Mouse (Mus musculus) ZHBTc4 (cell line): ENCODE measurements around the gene Sh3bp4.

Experiments
- DNase-seq: peaks from one replicate; pipeline ENCODE4 v3.0.0-alpha.2; 2011; ENCODE audit warnings: low read depth, low spot score

The Sh3bp4 gene

GRCm38 (mm10) chr1:89127163-89127562 lies 56.9 kb downstream of the Sh3bp4 start:
- DNase-seq = peak; percentile 47

- DNase-seq = no peak
These were observed 60.2 kb downstream of the Sh3bp4 start for GRCm38 (mm10) chr1:89130429-89130828.

- DNase-seq = peak; percentile 91
These were observed 60.9 kb downstream of the Sh3bp4 start for GRCm38 (mm10) chr1:89131018-89131540.

- DNase-seq = peak; percentile 51
These were observed 61.5 kb downstream of the Sh3bp4 start for GRCm38 (mm10) chr1:89131707-89132106.

- peak; percentile 66 for DNase-seq
These were observed 63.1 kb downstream of the Sh3bp4 start for GRCm38 (mm10) chr1:89133266-89133665.

GRCm38 (mm10) chr1:89133717-89134116 lies 63.5 kb downstream of the Sh3bp4 start:
- DNase-seq = no peak

- DNase-seq = no peak
These were observed 66.0 kb downstream of the Sh3bp4 start for GRCm38 (mm10) chr1:89136089-89136811.

GRCm38 (mm10) chr1:89137086-89137816 lies 67.0 kb downstream of the Sh3bp4 start:
- DNase-seq = no peak

- DNase-seq = no peak
These were observed 68.1 kb downstream of the Sh3bp4 start for GRCm38 (mm10) chr1:89138316-89138715.

GRCm38 (mm10) chr1:89140113-89140512 lies 69.9 kb downstream of the Sh3bp4 start:
- no peak for DNase-seq

GRCm38 (mm10) chr1:89151071-89151470 lies 80.9 kb downstream of the Sh3bp4 start:
- DNase-seq = no peak

- no peak for DNase-seq
These were observed 82.4 kb downstream of the Sh3bp4 start for GRCm38 (mm10) chr1:89152576-89152975.

- peak; percentile 66 for DNase-seq
These were observed 83.0 kb downstream of the Sh3bp4 start for GRCm38 (mm10) chr1:89153203-89153602.

GRCm38 (mm10) chr1:89163483-89163882 lies 93.3 kb downstream of the Sh3bp4 start:
- no peak for DNase-seq

GRCm38 (mm10) chr1:89164281-89164680 lies 94.1 kb downstream of the Sh3bp4 start:
- DNase-seq = no peak

- no peak for DNase-seq
These were observed 94.5 kb downstream of the Sh3bp4 start for GRCm38 (mm10) chr1:89164685-89165084.

GRCm38 (mm10) chr1:89166814-89167249 lies 96.6 kb downstream of the Sh3bp4 start:
- DNase-seq = no peak

- no peak for DNase-seq
These were observed 101.1 kb downstream of the Sh3bp4 start for GRCm38 (mm10) chr1:89171275-89171767.

GRCm38 (mm10) chr1:89174621-89175020 lies 104.4 kb downstream of the Sh3bp4 start:
- DNase-seq = no peak

GRCm38 (mm10) chr1:89175355-89175754 lies 105.1 kb downstream of the Sh3bp4 start:
- DNase-seq = peak; percentile 63

- peak; percentile 41 for DNase-seq
These were observed 113.1 kb downstream of the Sh3bp4 start for GRCm38 (mm10) chr1:89183261-89183831.

GRCm38 (mm10) chr1:89184111-89184785 lies 114.0 kb downstream of the Sh3bp4 start:
- DNase-seq = no peak
